Mouse (Mus musculus): Measurements from ENCODE around the gene Creld2. TPM values are rescaled to one million over a fixed set of nuclear protein-coding genes. Genes with fewer than 3 reads are reported as not detected.
"Not testable (repeated sequence)": the region's sequence is repeated elsewhere in the genome, so short reads cannot be mapped to it uniquely, and the experiment has no call there.

The Creld2 gene
- 10 to 100 TPM; 20.2 to 25.7 TPM for total RNA-seq (2021)

GRCm38 (mm10) chr15:88819026-88819905 is at the start of gene Creld2, which contains the start of gene Alg12:
Creld2 (plus strand) TSS chr15:88819646.
Alg12 (minus strand) TSS chr15:88819318.
- DNase-seq = peak; percentile 99

DNA sequence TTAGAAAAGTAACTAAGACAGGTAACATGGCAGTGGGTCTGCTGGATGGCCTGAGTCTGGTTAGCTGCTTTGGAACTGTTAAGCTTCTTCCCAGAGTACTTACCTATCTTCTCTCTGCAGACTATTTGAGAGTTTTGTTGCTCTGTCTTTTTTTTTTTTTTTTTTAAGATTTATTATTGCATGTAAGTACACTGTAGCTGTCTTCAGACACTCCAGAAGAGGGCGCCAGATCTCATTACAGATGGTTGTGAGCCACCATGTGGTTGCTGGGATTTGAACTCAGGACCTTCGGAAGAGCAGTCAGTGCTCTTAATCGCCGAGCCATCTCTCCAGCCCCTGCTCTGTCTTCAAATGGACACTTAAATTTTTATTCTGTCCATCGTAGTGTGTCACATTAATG is 44.8 kb upstream of the Creld2 start:
- DNase-seq = not testable (repeated sequence)

- DNase-seq = no peak
These were observed 27.2 kb upstream of the Creld2 start for GRCm38 (mm10) chr15:88792140-88792850.

DNA sequence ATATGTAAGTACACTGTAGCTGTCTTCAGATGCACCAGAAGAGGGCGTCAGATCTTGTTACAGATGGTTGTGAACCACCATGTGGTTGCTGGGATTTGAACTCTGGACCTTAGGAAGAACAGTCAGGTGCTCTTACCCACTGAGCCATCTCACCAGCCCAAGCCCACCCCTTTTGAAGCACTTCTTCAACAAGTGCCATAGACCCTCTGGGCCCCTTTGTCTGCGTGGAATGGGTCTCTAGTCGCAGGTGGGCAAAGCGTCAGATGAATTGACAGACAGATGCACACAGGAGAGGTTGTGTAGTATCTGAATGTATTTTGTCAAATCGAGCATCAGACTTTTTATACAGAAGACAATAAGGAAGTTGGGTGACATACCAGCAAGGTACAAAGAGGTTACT is 24.7 kb upstream of the Creld2 start:
- DNase-seq = not testable (repeated sequence)

GRCm38 (mm10) chr15:88799950-88800371 is 19.5 kb upstream of the Creld2 start:
- no peak for DNase-seq

GRCm38 (mm10) chr15:88800921-88801354 is 18.5 kb upstream of the Creld2 start:
- no peak for DNase-seq

- DNase-seq = no peak
These were observed 17.5 kb upstream of the Creld2 start for GRCm38 (mm10) chr15:88801903-88802302.

DNA sequence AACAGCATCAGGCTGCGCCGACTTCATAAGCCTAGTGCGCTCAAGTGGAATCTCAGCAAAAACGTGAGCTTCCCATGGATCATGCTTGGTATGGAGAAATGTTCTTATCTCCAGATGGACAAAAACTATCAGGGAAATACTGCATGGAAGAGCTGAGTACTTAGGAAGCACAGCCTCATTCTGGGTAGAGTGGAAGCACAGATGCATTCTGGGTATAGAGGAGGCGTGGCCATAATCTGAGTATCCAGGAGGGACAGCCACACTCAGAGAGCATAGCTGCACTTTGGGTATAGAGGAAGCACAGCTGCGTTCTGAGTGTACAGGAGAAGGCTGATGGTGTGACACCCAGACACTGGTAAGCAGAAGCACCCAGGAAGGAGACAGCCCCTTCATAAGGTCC is 17.1 kb upstream of the Creld2 start:
- DNase-seq = no peak

DNA sequence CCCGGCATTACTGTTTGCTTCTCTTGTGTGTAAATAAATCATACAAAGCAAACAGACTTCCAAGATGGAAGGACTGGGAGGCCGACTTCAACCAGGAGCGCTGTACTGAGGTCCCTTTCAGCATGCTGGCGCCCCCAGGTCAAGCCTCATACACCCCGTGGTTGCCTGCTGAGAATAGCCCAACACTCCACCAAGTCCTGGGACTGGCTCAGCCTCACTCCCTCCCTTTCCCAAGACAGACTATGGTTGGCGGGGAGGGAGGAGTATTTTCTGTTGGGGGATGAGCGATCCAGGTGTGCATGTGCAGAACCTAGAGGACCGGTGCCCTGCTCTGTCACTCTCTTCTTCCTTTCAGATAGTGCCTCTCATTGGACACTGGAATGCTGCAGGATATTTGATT is 11.3 kb upstream of the Creld2 start:
- no peak for DNase-seq

- no peak for DNase-seq
These were observed 9.1 kb upstream of the Creld2 start for GRCm38 (mm10) chr15:88810369-88810768.

GRCm38 (mm10) chr15:88813262-88813661 is 6.2 kb upstream of the Creld2 start:
- DNase-seq = no peak

GRCm38 (mm10) chr15:88813873-88814272 is 5.6 kb upstream of the Creld2 start:
- not testable (repeated sequence) for DNase-seq

DNA sequence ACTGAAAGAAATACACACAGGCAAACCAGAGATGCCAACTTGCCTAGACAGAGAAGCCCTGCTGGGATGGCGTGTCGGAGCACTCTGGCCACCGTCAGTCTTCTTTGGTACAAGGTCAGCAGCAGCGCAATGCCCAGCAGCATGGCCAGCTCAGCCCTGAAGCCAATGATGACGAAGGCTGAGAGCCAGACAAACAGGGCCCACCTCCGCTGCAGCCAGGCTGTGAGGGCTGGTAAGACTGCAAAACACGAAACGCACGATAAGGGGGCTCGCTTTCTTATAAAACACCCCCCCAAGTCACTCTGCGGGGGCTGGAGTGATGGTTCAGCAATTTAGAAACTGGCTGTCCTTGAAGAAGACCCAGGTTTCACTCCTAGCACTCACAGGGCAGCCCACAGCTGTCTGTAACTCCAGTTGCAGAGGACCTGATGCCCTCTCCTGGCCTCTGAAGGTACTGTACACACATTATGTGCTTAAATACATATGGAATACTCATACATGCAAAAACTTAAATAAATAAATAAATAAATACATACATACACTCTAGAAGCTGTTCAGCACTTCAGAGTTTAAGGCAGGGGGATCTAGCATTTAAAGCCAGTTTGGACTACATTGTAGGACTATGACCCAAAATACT is 4.9 kb upstream of the Creld2 start:
- no peak for DNase-seq

- DNase-seq = no peak
These were observed 4.2 kb upstream of the Creld2 start for GRCm38 (mm10) chr15:88815196-88815700.

DNA sequence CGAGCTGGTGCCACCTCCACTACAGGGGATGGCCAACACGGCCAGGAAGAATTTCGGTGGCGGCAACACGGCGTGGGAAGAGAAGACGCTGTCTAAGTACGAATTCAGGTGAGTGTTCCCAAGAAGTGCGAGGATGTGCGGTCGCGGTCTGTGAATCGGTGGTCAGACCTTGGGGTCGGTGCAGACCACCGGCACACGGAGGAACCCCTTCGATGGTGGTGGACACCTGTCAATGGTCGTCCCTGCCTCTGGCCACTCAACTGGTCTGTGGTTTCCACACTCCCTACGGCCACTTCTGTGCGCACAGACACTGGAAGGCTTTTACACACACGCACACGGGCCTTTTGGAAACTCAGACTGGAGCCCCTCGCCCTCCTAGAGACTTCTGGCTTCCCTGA is 459 bp downstream of the Creld2 start:
- no peak for DNase-seq

GRCm38 (mm10) chr15:88821403-88821802 is 2.0 kb downstream of the Creld2 start:
- no peak for DNase-seq

DNA sequence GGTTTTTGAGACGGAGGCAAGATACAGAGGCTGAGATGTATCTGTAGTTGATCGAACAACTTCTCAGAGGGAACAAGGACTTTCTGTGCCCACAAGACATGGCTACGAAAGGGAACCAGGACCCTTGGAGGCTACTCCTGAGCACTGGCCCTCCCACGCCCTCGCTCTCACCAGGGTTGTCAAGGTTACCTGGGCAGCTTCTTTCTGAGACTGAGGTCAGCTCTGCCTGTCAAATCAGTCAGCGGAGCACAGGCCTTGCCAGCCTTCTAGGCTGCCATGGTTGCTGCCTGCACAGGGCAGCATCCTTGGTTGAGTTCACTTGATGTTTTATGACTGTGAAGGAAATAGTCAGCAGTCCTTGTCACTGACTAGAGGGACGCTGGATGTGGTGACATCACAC is 3.1 kb downstream of the Creld2 start:
- DNase-seq = no peak

DNA sequence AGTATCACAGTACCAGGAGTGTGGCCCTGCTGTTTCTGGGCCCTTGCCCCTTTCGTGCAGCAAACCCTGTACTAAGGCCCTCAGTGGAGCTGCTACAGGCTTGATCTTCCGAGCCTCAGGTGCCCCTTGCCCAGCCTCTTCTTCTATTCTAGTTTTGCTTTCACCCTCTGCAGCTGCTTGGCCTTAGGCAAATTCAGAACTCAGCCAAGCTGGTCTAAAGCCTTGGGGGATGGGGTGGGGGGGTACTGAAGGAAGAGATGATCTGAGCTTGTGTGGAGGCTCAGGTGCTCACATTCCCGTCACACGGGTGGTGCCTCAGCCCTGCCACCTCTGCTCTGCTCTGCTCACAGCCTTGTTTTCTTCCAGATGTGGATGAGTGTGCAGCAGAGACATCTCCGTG is 3.9 kb downstream of the Creld2 start:
- DNase-seq = no peak

- DNase-seq = no peak
These were observed 8.0 kb downstream of the Creld2 start for GRCm38 (mm10) chr15:88827466-88827865.

- peak; percentile 82 for DNase-seq
These were observed 8.7 kb downstream of the Creld2 start for GRCm38 (mm10) chr15:88827991-88828799.

DNA sequence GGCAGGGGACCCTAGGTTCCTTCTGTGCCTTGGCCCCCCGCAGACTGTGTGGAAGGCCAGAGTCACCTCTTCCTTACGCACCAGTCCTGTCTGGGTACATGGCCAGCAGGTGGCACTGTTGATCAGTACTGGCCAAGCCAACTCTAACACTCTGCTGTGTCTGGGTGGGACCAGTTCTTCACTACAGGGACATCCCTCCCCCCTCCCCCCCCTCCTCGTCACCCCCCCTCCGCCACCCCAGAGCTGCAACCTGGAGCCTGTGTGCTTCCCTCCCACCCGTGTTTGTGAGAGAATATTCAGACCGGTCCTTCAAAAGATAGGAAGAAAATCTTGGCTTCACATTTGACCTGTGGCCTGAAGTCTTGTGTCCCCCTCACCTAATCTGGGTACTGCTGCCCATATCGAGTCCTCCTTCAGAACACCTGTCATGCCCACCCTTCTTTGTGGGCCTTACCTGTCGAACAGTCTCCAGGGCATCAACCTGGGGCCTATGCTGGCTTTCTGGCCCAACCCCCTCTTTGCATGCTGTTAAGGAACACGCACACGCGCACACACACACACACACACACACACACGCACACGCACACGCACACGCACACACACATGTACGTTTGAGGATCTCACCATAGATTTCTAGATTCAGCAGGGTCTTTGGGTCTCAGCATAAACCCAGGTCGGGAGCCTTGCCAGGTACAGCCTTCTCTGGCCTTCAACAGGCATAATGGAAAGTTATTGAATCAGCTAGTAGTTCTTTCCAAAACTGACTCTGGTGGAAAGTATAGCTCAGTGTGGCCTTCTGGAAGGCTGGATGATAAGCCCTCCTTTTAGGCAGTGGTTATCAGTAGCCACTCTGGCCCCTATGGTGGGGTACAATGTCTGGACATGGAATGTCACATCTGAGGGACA is 9.6 kb downstream of the Creld2 start:
- peak; percentile 95 for DNase-seq

Measured in heart, postnatal 4 days (tissue).